Mouse (Mus musculus): ENCODE measurements around the gene Pi4k2a. TPM values are rescaled to one million over a fixed set of nuclear protein-coding genes. Genes with fewer than 3 reads are reported as not detected.
"Not testable (repeated sequence)": the region's sequence is repeated elsewhere in the genome, so short reads cannot be mapped to it uniquely, and the experiment has no call there.

Gene Pi4k2a
- polyA plus RNA-seq, 1 experiment from 2014 or later = 24.9 TPM

- Histone ChIP-seq H3K36me3 (no peaks in the 10 kb centered on the region; the same call in 1 of the 2 replicates), H3K27me3 (no peaks in the 10 kb centered on the region), H3K27ac (no peak overlapping the region), H3K9me3 (no peaks in the 10 kb centered on the region), H3K4me3 (no peak overlapping the region), H3K9ac (no peak overlapping the region), H3K4me1 (no peaks in the 10 kb centered on the region), H3K4me2 (no peak overlapping the region)
- WGBS = 77% methylated on average over 11 of the region's 11 CpGs
- no peak for ATAC-seq (ENCODE audit: insufficient number of reproducible peaks, insufficient read depth, low FRiP score, low TSS enrichment, low read depth)
Observed at GRCm38 (mm10) chr19:42068441-42069240, 21.6 kb upstream of the Pi4k2a start.

GRCm38 (mm10) chr19:42069241-42069525, 21.1 kb upstream of the Pi4k2a start:
- ATAC-seq (ENCODE audit: insufficient number of reproducible peaks, insufficient read depth, low FRiP score, low TSS enrichment, low read depth) = no peak
- H3K36me3 ChIP-seq = no peaks in the 10 kb centered on the region; the same call in 1 of the 2 replicates
- H3K4me1 ChIP-seq = no peaks in the 10 kb centered on the region
- no peaks in the 10 kb centered on the region for H3K9me3 ChIP-seq
- no peaks in the 10 kb centered on the region for H3K27me3 ChIP-seq
- H3K4me3 ChIP-seq = no peak overlapping the region
- H3K27ac ChIP-seq = no peak overlapping the region
- H3K4me2 ChIP-seq = no peak overlapping the region
- no peak overlapping the region for H3K9ac ChIP-seq
- WGBS = 68% methylated on average over 6 of the region's 6 CpGs

- no peak overlapping the region for H3K27ac ChIP-seq
- H3K36me3 ChIP-seq = peaks cover 16% of the 10 kb centered on the region
- ATAC-seq (ENCODE audit: insufficient number of reproducible peaks, insufficient read depth, low FRiP score, low TSS enrichment, low read depth) = no peak
- H3K4me2 ChIP-seq = no peak overlapping the region
- H3K4me1 ChIP-seq = no peaks in the 10 kb centered on the region
- H3K27me3 ChIP-seq = no peaks in the 10 kb centered on the region
- 75% methylated on average over 7 of the region's 7 CpGs for WGBS
- H3K4me3 ChIP-seq = no peak overlapping the region
- H3K9ac ChIP-seq = no peak overlapping the region
- H3K9me3 ChIP-seq = no peaks in the 10 kb centered on the region
Observed at GRCm38 (mm10) chr19:42071221-42071620, 19.0 kb upstream of the Pi4k2a start.

- no peak overlapping the region for H3K4me2 ChIP-seq
- H3K9ac ChIP-seq = no peak overlapping the region
- H3K27ac ChIP-seq = no peak overlapping the region
- H3K27me3 ChIP-seq = no peaks in the 10 kb centered on the region
- ATAC-seq (ENCODE audit: insufficient number of reproducible peaks, insufficient read depth, low FRiP score, low TSS enrichment, low read depth) = no peak
- H3K9me3 ChIP-seq = no peaks in the 10 kb centered on the region
- peaks cover 21% of the 10 kb centered on the region for H3K36me3 ChIP-seq
- no peaks in the 10 kb centered on the region for H3K4me1 ChIP-seq
- no peak overlapping the region for H3K4me3 ChIP-seq
- 85% methylated on average over 15 of the region's 15 CpGs for WGBS
Observed at GRCm38 (mm10) chr19:42071886-42072608, 18.2 kb upstream of the Pi4k2a start.

GRCm38 (mm10) chr19:42072802-42073201, 17.5 kb upstream of the Pi4k2a start:
- no peak for ATAC-seq (ENCODE audit: insufficient number of reproducible peaks, insufficient read depth, low FRiP score, low TSS enrichment, low read depth)
- 76% methylated on average over 7 of the region's 7 CpGs for WGBS
- no peak overlapping the region for H3K4me3 ChIP-seq
- H3K4me2 ChIP-seq = no peak overlapping the region
- no peaks in the 10 kb centered on the region for H3K9me3 ChIP-seq
- H3K27ac ChIP-seq = no peak overlapping the region
- H3K9ac ChIP-seq = no peak overlapping the region; the same call in 1 of the 2 replicates
- no peaks in the 10 kb centered on the region for H3K4me1 ChIP-seq
- H3K36me3 ChIP-seq = peaks cover 26% of the 10 kb centered on the region
- H3K27me3 ChIP-seq = no peaks in the 10 kb centered on the region

- H3K4me3 ChIP-seq = no peak overlapping the region
- no peak overlapping the region for H3K4me2 ChIP-seq
- H3K27me3 ChIP-seq = no peaks in the 10 kb centered on the region
- H3K9ac ChIP-seq = no peak overlapping the region
- ATAC-seq (ENCODE audit: insufficient number of reproducible peaks, insufficient read depth, low FRiP score, low TSS enrichment, low read depth) = no peak
- H3K27ac ChIP-seq = no peak overlapping the region
- no peaks in the 10 kb centered on the region for H3K9me3 ChIP-seq
- 82% methylated on average over 2 of the region's 2 CpGs for WGBS
- peaks cover 39% of the 10 kb centered on the region for H3K36me3 ChIP-seq
- no peaks in the 10 kb centered on the region for H3K4me1 ChIP-seq
Observed at GRCm38 (mm10) chr19:42075051-42075450, 15.2 kb upstream of the Pi4k2a start.

- Histone ChIP-seq H3K9ac (no peak overlapping the region), H3K4me2 (no peak overlapping the region), H3K9me3 (no peaks in the 10 kb centered on the region), H3K27me3 (no peaks in the 10 kb centered on the region), H3K4me3 (no peak overlapping the region), H3K4me1 (no peaks in the 10 kb centered on the region), H3K36me3 (peaks cover 39% of the 10 kb centered on the region), H3K27ac (no peak overlapping the region)
- no peak for ATAC-seq (ENCODE audit: insufficient number of reproducible peaks, insufficient read depth, low FRiP score, low TSS enrichment, low read depth)
- WGBS = 89% methylated on average over 16 of the region's 16 CpGs
Observed at GRCm38 (mm10) chr19:42075992-42076391, 14.3 kb upstream of the Pi4k2a start.

- WGBS = 90% methylated on average over 8 of the region's 8 CpGs
- no peak overlapping the region for H3K4me3 ChIP-seq
- no peak for ATAC-seq (ENCODE audit: insufficient number of reproducible peaks, insufficient read depth, low FRiP score, low TSS enrichment, low read depth)
Observed at GRCm38 (mm10) chr19:42078566-42078965, 11.7 kb upstream of the Pi4k2a start.

GRCm38 (mm10) chr19:42079006-42079405, 11.3 kb upstream of the Pi4k2a start:
- 94% methylated on average over 12 of the region's 12 CpGs for WGBS
- Histone ChIP-seq H3K9ac (no peak overlapping the region), H3K9me3 (no peaks in the 10 kb centered on the region), H3K27me3 (no peaks in the 10 kb centered on the region), H3K27ac (no peak overlapping the region), H3K4me2 (no peak overlapping the region), H3K4me1 (no peaks in the 10 kb centered on the region), H3K4me3 (no peak overlapping the region), H3K36me3 (peaks cover 39% of the 10 kb centered on the region)
- no peak for ATAC-seq (ENCODE audit: insufficient number of reproducible peaks, insufficient read depth, low FRiP score, low TSS enrichment, low read depth)

More at GRCm38 (mm10) chr19:42078566-42078965, 11.7 kb upstream of the Pi4k2a start:
- Histone ChIP-seq H3K36me3 (peaks cover 39% of the 10 kb centered on the region), H3K27me3 (no peaks in the 10 kb centered on the region), H3K4me2 (no peak overlapping the region), H3K9ac (no peak overlapping the region), H3K9me3 (no peaks in the 10 kb centered on the region), H3K4me1 (no peaks in the 10 kb centered on the region), H3K27ac (no peak overlapping the region)

GRCm38 (mm10) chr19:42079950-42080349, 10.3 kb upstream of the Pi4k2a start:
- Histone ChIP-seq H3K4me2 (no peak overlapping the region), H3K27me3 (no peaks in the 10 kb centered on the region), H3K4me3 (no peak overlapping the region), H3K36me3 (peaks cover 36% of the 10 kb centered on the region), H3K27ac (no peak overlapping the region), H3K9me3 (no peaks in the 10 kb centered on the region), H3K4me1 (no peaks in the 10 kb centered on the region), H3K9ac (no peak overlapping the region)
- no peak for ATAC-seq (ENCODE audit: insufficient number of reproducible peaks, insufficient read depth, low FRiP score, low TSS enrichment, low read depth)
- 75% methylated on average over 5 of the region's 5 CpGs for WGBS

GRCm38 (mm10) chr19:42080469-42080868, 9.8 kb upstream of the Pi4k2a start:
- no peak for ATAC-seq (ENCODE audit: insufficient number of reproducible peaks, insufficient read depth, low FRiP score, low TSS enrichment, low read depth)
- Histone ChIP-seq H3K36me3 (peaks cover 31% of the 10 kb centered on the region), H3K27ac (no peak overlapping the region), H3K4me3 (no peak overlapping the region), H3K9ac (no peak overlapping the region), H3K4me2 (no peak overlapping the region), H3K27me3 (no peaks in the 10 kb centered on the region), H3K4me1 (peaks cover 2% of the 10 kb centered on the region), H3K9me3 (no peaks in the 10 kb centered on the region)
- 87% methylated on average over 11 of the region's 11 CpGs for WGBS

- not testable (repeated sequence) for H3K4me2 ChIP-seq; H3K9ac ChIP-seq; H3K4me3 ChIP-seq; ATAC-seq (ENCODE audit: insufficient number of reproducible peaks, insufficient read depth, low FRiP score, low TSS enrichment, low read depth); H3K27ac ChIP-seq; H3K9me3 ChIP-seq; H3K27me3 ChIP-seq
- Histone ChIP-seq H3K36me3 (peaks cover 20% of the 10 kb centered on the region; the same call in 1 of the 2 replicates), H3K4me1 (peaks cover 10% of the 10 kb centered on the region)
- 95% methylated on average over 5 of the region's 5 CpGs for WGBS
Observed at GRCm38 (mm10) chr19:42081613-42082012, 8.7 kb upstream of the Pi4k2a start.
